Mouse (Mus musculus): ENCODE measurements around the gene 1810009A15Rik.
A peak's percentile ranks its signal among the peaks of the same experiment; 100 is the strongest.
"Not testable (repeated sequence)": the region's sequence is repeated elsewhere in the genome, so short reads cannot be mapped to it uniquely, and the experiment has no call there.

Gene 1810009A15Rik

GRCm38 (mm10) chr19:8880311-8881033, 8.2 kb upstream of the 1810009A15Rik start, which contains the start of gene Uqcc3:
Uqcc3 (minus strand) TSS chr19:8880923.
- peak; percentile 89 to 93 for DNase-seq

- DNase-seq = no peak
Observed at GRCm38 (mm10) chr19:8881034-8881392, 7.6 kb upstream of the 1810009A15Rik start.

DNA sequence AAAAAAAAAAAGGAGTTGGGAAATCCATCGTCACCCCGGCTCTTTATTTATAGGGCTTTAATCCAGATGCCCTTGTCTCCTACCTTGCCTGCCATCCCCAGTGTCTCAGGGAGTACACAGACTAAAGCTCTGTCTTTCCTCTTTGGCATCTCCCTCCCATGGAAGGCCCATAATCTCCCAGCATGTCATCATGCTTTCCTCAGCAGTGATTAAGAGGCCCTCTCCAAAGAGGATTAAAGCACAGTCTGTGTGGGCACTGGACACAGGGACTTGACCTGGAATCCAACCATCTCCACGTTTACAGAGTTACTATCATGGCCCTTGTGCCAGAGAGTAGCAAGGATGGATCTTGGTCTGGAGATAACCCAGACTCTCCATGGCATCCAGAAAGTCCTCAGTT, 5.0 kb upstream of the 1810009A15Rik start, which contains the start of the genes Lbhd1 and Gm49403:
Gene Lbhd1, plus strand, starts transcription at position 117 of the 400 bp plus-strand sequence.
Gene Gm49403, plus strand, starts transcription at position 315 of the 400 bp plus-strand sequence.
- no peak for DNase-seq

DNA sequence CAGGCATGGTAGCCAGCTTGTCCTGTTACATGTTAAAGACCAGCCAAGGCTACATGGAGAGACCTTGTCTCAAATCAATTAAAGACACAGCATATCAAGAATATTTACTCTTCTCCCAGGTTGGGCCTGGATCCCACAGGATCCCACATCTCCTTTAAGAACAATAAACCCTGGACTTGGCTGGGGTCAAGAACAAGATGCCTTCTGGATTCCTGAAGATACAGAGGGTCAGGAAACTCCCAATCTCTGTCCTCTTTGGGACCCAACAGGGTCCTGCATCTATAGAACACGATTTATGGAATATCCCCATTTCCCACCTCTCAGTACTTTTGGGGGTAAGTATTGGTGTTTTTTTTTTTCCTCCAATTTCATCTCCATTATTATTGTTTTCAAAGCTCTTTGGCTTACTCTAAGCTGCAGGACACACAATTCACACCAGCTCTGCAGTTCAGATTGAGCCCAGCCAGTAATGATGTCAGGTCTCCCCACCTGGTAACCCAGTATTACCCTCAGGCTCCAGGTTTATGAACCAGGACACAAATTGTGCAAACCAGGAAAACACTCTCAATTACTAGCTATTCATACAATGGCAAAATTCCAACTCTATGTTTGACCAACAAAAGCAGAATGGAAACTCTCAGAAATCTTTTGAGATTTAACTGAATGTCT, 1.6 kb upstream of the 1810009A15Rik start:
- no peak for DNase-seq

- no peak for DNase-seq
Observed at GRCm38 (mm10) chr19:8887585-8888463, 829 bp upstream of the 1810009A15Rik start.

DNA sequence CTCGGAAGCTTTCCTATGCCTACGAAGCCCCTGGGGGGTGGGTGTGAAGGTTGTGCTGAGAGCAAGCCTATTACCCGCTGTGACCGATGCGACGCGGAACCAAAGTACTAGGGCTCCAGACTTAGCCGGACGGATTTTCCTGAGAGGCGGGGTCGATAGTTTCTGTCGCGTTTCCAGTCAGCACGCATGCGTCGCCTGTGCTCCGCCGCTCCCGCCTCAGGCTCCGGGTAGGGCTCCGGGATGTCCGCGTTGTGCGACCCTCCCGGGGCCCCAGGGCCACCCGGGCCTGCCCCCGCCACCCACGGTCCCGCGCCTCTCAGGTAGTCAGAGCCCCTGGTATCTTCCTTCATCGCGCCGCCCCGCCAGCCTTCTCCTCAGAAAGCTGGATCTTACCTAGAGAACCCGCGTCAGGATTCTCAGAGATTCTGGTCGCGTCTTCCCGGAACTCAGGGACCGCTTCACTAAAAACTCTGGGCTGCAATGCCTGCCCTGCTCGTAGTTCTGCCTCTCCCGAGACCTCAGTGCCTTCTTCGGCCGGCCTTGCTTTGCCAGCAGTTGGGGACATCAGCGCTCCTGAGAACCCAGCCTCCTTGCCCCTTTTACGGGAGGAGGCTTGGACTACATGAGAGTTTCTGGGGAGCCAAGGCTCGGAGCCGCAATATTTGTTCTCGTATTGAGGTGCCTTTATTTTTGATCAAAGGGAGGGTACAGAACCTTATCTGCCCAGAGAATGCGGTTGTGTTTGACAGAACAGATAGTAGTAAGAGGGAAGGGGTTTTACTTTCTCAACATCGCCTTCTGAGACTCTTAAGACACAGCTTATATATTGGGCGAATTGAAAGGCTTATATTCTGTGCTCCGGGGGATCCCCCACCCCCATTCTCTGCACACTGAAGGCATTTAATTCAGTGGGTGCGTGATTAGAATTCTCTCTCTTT, 4.4 kb downstream of the 1810009A15Rik start, which contains the start of gene Ints5:
Gene Ints5, plus strand, starts transcription at position 177 of the 938 bp plus-strand sequence.
- peak; percentile 84 for DNase-seq

- DNase-seq = no peak
Observed at GRCm38 (mm10) chr19:8895397-8895960, 6.8 kb downstream of the 1810009A15Rik start.

- not testable (repeated sequence) for DNase-seq
Observed at GRCm38 (mm10) chr19:8896231-8896630, 7.6 kb downstream of the 1810009A15Rik start.

- DNase-seq = peak in 1 of 2 experiments; percentile 38
Observed at GRCm38 (mm10) chr19:8897211-8897864, 8.7 kb downstream of the 1810009A15Rik start.

DNA sequence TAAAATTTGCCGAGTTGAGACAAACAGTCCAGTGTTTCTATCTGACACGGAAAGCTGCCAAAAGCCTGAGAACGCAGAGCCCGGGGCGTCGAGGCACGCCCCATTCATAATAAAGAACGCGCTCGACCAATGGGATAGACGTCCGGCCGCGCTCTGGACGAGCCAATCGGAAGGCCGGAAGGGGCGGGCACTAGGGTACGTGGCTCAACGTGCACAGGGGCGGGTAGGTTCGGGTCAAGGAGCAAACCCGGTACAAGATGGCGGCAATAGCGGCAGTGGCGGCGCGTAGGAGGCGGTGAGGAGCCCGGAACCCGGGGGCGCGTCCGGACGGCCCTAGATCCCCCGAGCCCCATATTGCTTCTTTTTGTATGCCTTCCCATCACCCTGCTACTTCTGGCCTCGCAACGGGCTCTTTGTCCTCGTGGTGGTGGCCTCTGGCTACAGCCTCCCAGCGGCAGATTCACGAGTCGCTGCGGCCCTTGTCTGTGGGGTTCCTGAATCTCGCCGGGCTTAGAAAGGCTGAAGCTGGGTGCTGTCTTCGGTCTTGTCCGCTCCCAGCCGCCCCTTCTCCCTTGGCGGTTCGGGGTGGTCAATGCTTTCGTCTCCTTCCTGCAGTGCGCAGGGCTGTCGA, 9.3 kb downstream of the 1810009A15Rik start, which contains the start of gene Ganab:
Gene Ganab, plus strand, starts transcription at position 207 of the 631 bp plus-strand sequence.
- DNase-seq = peak; percentile 92 to 96

GRCm38 (mm10) chr19:8898576-8898975, 9.9 kb downstream of the 1810009A15Rik start:
- no peak for DNase-seq

- no peak for DNase-seq
Observed at GRCm38 (mm10) chr19:8899079-8899478, 10.4 kb downstream of the 1810009A15Rik start.

GRCm38 (mm10) chr19:8903412-8903811, 14.8 kb downstream of the 1810009A15Rik start:
- DNase-seq = no peak

DNA sequence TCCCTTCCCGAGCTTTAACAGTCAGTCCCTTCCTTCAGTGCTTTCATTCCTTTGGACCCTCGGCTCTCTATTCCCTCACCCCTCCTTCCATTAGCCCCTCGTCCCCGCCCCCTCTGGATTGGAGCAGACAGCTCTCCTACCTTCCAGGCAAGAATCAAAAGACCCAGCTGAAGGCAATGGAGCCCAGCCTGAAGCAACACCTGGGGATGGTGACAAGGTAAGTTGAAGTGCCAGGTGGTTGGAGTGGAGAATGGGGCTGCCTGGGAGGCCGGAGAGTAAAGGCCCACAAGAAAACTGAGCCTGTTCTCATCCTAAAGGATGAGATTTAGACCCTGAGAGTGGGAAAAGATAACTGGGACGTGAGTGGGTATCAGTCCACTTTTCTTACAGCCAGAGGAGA, 19.9 kb downstream of the 1810009A15Rik start:
- DNase-seq = no peak

DNA sequence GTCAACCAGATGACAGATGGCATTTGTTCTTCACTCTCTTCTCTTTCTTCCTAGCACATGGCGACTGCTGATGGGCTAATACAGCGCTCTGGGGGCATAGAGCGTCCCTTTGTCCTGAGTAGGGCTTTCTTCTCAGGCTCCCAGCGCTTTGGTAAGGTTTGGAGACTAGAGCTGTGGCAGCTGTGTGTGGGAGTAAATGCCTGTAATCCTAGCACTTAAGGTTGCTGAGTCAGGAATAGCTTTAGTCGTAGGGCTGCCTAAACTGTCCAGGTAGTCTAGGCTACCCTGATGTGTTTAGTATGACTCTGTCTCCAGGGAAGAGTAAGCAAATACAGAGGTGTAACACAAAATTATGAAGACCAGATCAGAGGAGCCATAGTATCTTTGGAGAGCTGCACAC, 23.2 kb downstream of the 1810009A15Rik start:
- no peak for DNase-seq

DNA sequence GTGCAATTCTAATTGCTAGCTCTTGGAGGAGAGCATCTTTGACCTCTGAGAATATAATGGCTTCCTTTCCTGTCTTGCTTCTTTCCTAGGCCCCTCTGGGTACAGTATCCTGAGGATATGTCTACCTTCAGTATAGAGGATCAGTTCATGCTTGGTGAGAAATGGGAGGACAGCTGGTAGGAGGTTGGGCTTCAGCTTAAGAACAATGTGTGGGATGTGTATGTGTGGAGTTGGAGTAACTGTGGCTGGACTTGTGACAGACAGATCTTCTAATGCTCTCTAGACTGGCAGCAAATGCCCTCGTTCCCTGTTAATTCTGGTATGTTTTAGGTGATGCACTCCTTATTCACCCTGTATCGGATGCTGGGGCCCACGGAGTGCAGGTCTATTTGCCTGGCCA, 25.6 kb downstream of the 1810009A15Rik start:
- no peak for DNase-seq

- no peak for DNase-seq
Observed at GRCm38 (mm10) chr19:8919000-8919399, 30.3 kb downstream of the 1810009A15Rik start.

DNA sequence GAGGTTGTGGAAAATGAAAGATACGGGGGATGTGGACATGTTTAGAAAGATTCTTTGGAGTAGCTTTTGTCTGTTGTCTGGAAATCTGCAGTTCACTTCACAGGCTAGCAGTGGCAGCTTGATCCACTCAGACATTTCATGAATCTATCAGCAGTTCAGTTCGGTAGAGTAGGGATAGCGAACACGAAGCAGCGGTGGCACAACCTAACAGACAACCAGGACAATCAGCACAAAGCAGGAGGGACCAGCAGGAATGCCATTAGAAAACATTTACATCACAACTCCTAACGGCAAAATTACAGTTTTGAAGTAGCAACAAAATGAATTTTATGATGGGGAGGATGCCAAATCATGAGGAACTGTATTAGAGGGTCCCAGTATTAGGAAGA, 31.0 kb downstream of the 1810009A15Rik start:
- DNase-seq = no peak

DNA sequence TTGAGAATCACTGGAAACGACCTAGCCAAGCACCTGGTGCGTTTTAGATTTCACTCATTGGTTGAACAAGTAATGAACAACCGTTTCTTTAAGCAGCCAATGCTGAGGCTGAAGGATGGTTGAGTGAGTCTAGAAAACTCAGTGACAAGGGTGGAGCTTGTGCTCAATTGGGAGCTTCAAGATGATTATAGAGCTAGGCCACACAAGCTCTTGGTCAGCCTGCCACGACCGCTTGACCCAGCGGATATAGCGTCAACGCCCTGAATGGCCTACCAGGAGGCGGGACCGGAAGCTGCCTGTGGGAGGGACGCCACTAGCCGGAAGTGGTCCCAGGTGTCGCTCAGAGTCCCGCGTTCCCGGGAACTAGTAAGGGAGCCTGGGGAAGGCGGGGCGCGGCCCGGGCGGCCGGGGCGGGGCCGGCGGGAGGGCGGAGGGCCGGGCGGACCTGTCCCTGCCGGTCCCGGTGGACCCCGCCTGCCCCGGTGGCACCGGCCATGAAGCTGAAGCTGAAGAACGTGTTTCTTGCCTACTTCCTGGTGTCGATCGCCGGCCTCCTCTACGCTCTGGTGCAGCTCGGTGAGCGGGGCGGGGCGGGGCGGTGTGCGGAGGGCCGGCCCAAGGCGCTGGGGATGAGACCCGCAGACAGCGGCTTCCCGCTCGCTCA, 31.6 kb downstream of the 1810009A15Rik start, which contains the start of gene B3gat3:
Gene B3gat3, plus strand, starts transcription at position 302 of the 664 bp plus-strand sequence.
- peak; percentile 82 to 84 for DNase-seq

Data from thymus, postnatal 36 days (tissue).